Mouse (Mus musculus): Measurements from ENCODE around the gene Brms1. TPM values are rescaled to one million over a fixed set of nuclear protein-coding genes. Genes with fewer than 3 reads are reported as not detected.
A peak's percentile ranks its signal among the peaks of the same experiment; 100 is the strongest.

Brms1 gene
- polyA plus RNA-seq, 1 experiment from 2014 or later, result 49.6 TPM

GRCm38 (mm10) chr19:5072389-5073019 lies 31.4 kb downstream of the Brms1 start:
- H3K27me3 ChIP-seq (replicated peaks; ENCODE audit: control insufficient read depth, insufficient read depth, low read length), result no peaks in the 10 kb centered on the region; the same call in 1 of the 2 replicates
- WGBS, result 2% methylated on average over 20 of the region's 20 CpGs
- ATAC-seq (replicated peaks; ENCODE audit: low FRiP score, low TSS enrichment, low read depth), result peak; percentile 24; the same call in 1 of the 2 replicates
- no peak for DNase-seq (ENCODE audit: low spot score)
- H3K36me3 ChIP-seq (ENCODE audit: control insufficient read depth, insufficient read depth, low read length), result no peaks in the 10 kb centered on the region
- peak overlapping the region; percentile 86 for H3K27ac ChIP-seq (ENCODE audit: low read depth)
- peak overlapping the region; percentile 77 for H3K4me2 ChIP-seq (ENCODE audit: low read length)
- peak overlapping the region; percentile 27; the same call in 1 of the 2 replicates for H3K9ac ChIP-seq (ENCODE audit: low read length)
- peak overlapping the region; percentile 52 for H3K4me3 ChIP-seq (ENCODE audit: low read depth, low read length)
- peaks cover 21% of the 10 kb centered on the region for H3K4me1 ChIP-seq (replicated peaks; ENCODE audit: control insufficient read depth, insufficient read depth, low read length)
- H3K9me3 ChIP-seq (ENCODE audit: control insufficient read depth, low read length), result no peaks in the 10 kb centered on the region

- DNase-seq (ENCODE audit: low spot score), result peak; percentile 83
- Histone ChIP-seq H3K9me3 (ENCODE audit: control insufficient read depth, low read length) (no peaks in the 10 kb centered on the region), H3K4me2 (ENCODE audit: low read length) (peak overlapping the region; percentile 77), H3K4me1 (replicated peaks; ENCODE audit: control insufficient read depth, insufficient read depth, low read length) (peaks cover 19% of the 10 kb centered on the region), H3K4me3 (ENCODE audit: low read depth, low read length) (peak overlapping the region; percentile 52), H3K27ac (ENCODE audit: low read depth) (peak overlapping the region; percentile 86; the same call in 1 of the 2 replicates), H3K9ac (ENCODE audit: low read length) (no peak overlapping the region), H3K27me3 (replicated peaks; ENCODE audit: control insufficient read depth, insufficient read depth, low read length) (no peaks in the 10 kb centered on the region; the same call in 1 of the 2 replicates), H3K36me3 (ENCODE audit: control insufficient read depth, insufficient read depth, low read length) (no peaks in the 10 kb centered on the region)
- 1% methylated on average over 15 of the region's 15 CpGs for WGBS
- no peak for ATAC-seq (replicated peaks; ENCODE audit: low FRiP score, low TSS enrichment, low read depth)
Measured at GRCm38 (mm10) chr19:5073028-5073427, 31.9 kb downstream of the Brms1 start.

DNA sequence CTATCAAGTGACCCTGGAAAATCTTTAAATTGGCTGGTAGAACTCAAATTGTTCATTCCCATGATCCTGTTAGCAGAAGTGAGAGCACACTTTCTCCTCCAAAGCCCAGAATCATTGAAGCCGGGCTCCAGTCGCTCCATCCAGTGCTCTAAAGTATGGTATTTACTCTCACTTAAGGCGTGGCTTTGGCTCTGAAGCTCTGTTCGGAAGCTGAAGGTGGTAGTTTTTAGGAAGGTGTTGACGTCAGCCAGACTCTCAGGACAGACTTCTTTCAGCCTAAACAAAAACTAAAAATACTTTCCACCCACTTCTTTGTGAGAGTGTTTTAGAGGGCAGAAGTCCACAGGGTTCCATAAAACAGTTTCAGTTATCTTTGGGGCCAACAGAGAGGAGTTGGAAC lies 32.4 kb downstream of the Brms1 start:
- no peak overlapping the region for H3K4me2 ChIP-seq (ENCODE audit: low read length)
- 25% methylated on average over 5 of the region's 5 CpGs for WGBS
- ATAC-seq (replicated peaks; ENCODE audit: low FRiP score, low TSS enrichment, low read depth) (no peak), DNase-seq (ENCODE audit: low spot score) (no peak)
- H3K4me1 ChIP-seq (replicated peaks; ENCODE audit: control insufficient read depth, insufficient read depth, low read length), result peaks cover 19% of the 10 kb centered on the region
- no peaks in the 10 kb centered on the region; the same call in 1 of the 2 replicates for H3K27me3 ChIP-seq (replicated peaks; ENCODE audit: control insufficient read depth, insufficient read depth, low read length)
- H3K4me3 ChIP-seq (ENCODE audit: low read depth, low read length), result no peak overlapping the region
- no peak overlapping the region for H3K9ac ChIP-seq (ENCODE audit: low read length)
- no peaks in the 10 kb centered on the region for H3K9me3 ChIP-seq (ENCODE audit: control insufficient read depth, low read length)
- H3K36me3 ChIP-seq (ENCODE audit: control insufficient read depth, insufficient read depth, low read length), result no peaks in the 10 kb centered on the region
- no peak overlapping the region for H3K27ac ChIP-seq (ENCODE audit: low read depth)

DNA sequence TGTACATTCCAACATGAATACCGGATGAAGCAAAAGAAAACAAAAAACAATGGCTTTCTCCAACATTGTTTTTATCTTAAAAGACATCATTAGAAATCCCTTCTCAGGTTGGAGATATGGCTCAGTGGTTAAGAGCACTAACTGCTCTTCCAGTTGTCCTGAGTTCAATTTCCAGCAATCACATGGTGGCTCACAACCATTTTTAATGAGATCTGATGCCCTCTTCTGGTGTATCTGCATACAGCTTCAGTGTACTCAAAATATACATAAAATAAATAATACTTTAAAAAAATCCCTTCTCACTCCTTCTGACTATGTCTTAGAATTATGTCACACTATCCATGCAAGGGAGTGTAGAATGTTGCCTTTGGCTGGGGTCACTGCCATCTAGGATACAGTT lies 38.1 kb downstream of the Brms1 start:
- no peak for DNase-seq (ENCODE audit: low spot score)
- no peak overlapping the region for H3K4me3 ChIP-seq (ENCODE audit: low read depth, low read length)
- no peaks in the 10 kb centered on the region for H3K4me1 ChIP-seq (replicated peaks; ENCODE audit: control insufficient read depth, insufficient read depth, low read length)
- H3K9me3 ChIP-seq (ENCODE audit: control insufficient read depth, low read length), result no peaks in the 10 kb centered on the region
- no peak overlapping the region for H3K9ac ChIP-seq (ENCODE audit: low read length)
- H3K36me3 ChIP-seq (ENCODE audit: control insufficient read depth, insufficient read depth, low read length), result no peaks in the 10 kb centered on the region
- H3K27me3 ChIP-seq (replicated peaks; ENCODE audit: control insufficient read depth, insufficient read depth, low read length), result peaks cover 49% of the 10 kb centered on the region
- no peak overlapping the region for H3K27ac ChIP-seq (ENCODE audit: low read depth)
- no peak overlapping the region for H3K4me2 ChIP-seq (ENCODE audit: low read length)
- ATAC-seq (replicated peaks; ENCODE audit: low FRiP score, low TSS enrichment, low read depth), result no peak
- WGBS, result 93% methylated on average over 1 of the region's 1 CpGs

- Histone ChIP-seq H3K9me3 (ENCODE audit: control insufficient read depth, low read length) (no peaks in the 10 kb centered on the region), H3K4me2 (ENCODE audit: low read length) (no peak overlapping the region), H3K4me1 (replicated peaks; ENCODE audit: control insufficient read depth, insufficient read depth, low read length) (no peaks in the 10 kb centered on the region), H3K27me3 (replicated peaks; ENCODE audit: control insufficient read depth, insufficient read depth, low read length) (peaks cover 72% of the 10 kb centered on the region), H3K9ac (ENCODE audit: low read length) (no peak overlapping the region), H3K4me3 (ENCODE audit: low read depth, low read length) (no peak overlapping the region), H3K27ac (ENCODE audit: low read depth) (no peak overlapping the region), H3K36me3 (ENCODE audit: control insufficient read depth, insufficient read depth, low read length) (no peaks in the 10 kb centered on the region)
- ATAC-seq (replicated peaks; ENCODE audit: low FRiP score, low TSS enrichment, low read depth), result no peak
- DNase-seq (ENCODE audit: low spot score), result no peak
- 57% methylated on average over 18 of the region's 18 CpGs for WGBS
Measured at GRCm38 (mm10) chr19:5082005-5082404, 40.9 kb downstream of the Brms1 start.

DNA sequence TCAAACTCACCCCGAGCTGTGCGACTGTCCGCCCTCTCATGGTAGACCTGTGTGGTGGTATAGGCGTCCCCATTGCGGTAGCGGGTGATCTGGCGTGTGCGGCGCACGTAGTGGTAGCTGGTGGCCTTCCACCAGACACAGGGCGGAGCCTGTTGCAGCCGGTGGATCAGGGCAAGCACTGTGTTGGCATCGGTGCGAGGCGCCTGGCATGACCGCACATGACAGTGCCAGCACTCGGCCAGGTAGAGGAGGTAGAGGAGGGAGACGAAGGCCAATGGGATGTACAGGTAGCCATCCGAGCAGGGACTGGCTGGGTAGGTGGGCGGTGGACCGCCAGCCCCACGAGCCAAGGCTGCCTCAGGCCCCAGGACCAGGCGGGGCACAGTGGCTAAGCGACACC lies 41.4 kb downstream of the Brms1 start:
- H3K36me3 ChIP-seq (ENCODE audit: control insufficient read depth, insufficient read depth, low read length), result no peaks in the 10 kb centered on the region
- H3K4me1 ChIP-seq (replicated peaks; ENCODE audit: control insufficient read depth, insufficient read depth, low read length), result 0 out of 2 replicates have a peak, but pooled peaks cover 2% of the 10 kb centered on the region
- no peak for ATAC-seq (replicated peaks; ENCODE audit: low FRiP score, low TSS enrichment, low read depth)
- H3K9me3 ChIP-seq (ENCODE audit: control insufficient read depth, low read length), result no peaks in the 10 kb centered on the region
- WGBS, result 63% methylated on average over 24 of the region's 24 CpGs
- no peak for DNase-seq (ENCODE audit: low spot score)
- H3K27ac ChIP-seq (ENCODE audit: low read depth), result no peak overlapping the region
- no peak overlapping the region for H3K4me2 ChIP-seq (ENCODE audit: low read length)
- H3K27me3 ChIP-seq (replicated peaks; ENCODE audit: control insufficient read depth, insufficient read depth, low read length), result peaks cover 72% of the 10 kb centered on the region
- H3K4me3 ChIP-seq (ENCODE audit: low read depth, low read length), result no peak overlapping the region
- no peak overlapping the region for H3K9ac ChIP-seq (ENCODE audit: low read length)

DNA sequence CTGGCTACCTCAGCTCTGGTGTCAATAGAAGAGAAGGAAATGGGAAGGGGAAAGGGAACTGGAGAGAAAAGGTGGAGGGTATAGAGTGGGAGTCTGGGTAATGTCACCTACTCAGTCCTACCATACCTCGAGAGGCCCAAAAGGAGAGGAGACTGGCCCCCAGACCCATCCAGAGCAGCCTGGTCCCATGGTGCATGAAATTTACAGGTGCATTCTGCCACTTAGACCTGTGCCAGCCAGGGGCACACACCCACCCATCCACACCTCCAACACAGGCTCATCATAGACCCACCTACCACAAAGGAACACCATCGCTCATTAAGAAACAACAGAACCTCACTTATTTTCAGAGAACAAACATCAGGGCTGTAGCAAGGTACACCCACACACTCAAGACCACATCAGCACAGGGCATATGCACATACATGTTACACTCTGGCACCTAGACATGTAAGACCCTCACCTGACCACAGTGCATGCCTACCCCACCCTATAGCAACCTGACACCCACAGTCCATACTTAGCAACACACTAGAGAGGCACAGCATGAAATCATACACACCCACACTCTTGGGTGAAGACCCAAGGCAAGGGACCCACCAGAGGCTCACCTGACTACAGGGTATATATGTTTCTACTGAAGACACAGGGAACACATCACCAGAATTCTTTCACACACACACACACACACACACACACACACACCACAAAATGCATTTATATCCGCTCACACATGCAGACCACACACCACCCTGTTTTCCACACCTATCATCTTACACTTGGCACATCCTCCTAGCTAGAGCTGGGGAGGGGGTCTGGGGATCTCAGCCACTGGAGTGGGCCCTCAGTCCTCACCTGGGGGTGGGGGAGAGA lies 43.0 kb downstream of the Brms1 start:
- H3K9me3 ChIP-seq (ENCODE audit: control insufficient read depth, low read length), result no peaks in the 10 kb centered on the region
- peaks cover 7% of the 10 kb centered on the region for H3K4me1 ChIP-seq (replicated peaks; ENCODE audit: control insufficient read depth, insufficient read depth, low read length)
- H3K36me3 ChIP-seq (ENCODE audit: control insufficient read depth, insufficient read depth, low read length), result no peaks in the 10 kb centered on the region
- peaks cover 72% of the 10 kb centered on the region for H3K27me3 ChIP-seq (replicated peaks; ENCODE audit: control insufficient read depth, insufficient read depth, low read length)
- 59% methylated on average over 3 of the region's 3 CpGs for WGBS
- H3K4me3 ChIP-seq (ENCODE audit: low read depth, low read length), result peak overlapping the region; percentile 37
- no peak overlapping the region for H3K9ac ChIP-seq (ENCODE audit: low read length)
- ATAC-seq (replicated peaks; ENCODE audit: low FRiP score, low TSS enrichment, low read depth) (no peak), DNase-seq (ENCODE audit: low spot score) (no peak)
- H3K4me2 ChIP-seq (ENCODE audit: low read length), result no peak overlapping the region
- H3K27ac ChIP-seq (ENCODE audit: low read depth), result no peak overlapping the region

DNA sequence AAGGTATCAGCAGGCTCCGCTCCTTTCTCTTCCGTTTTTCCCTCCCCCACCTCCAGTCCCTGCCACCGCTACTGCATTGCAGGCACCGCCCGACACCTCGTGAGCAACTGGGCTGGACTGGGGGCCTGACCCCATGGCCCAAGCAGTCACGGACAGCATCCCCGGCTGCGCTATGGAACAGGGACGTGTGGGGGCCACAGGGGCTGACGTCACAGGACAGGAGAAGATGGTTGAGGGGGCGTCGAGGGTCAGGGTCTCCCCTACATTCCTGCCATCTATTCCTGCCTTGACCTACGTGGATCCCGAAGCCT lies 43.6 kb downstream of the Brms1 start:
- 2% methylated on average over 15 of the region's 15 CpGs for WGBS
- no peak for DNase-seq (ENCODE audit: low spot score)

More for the DNA sequence above, 43.6 kb downstream of the Brms1 start:
- no peak for ATAC-seq (replicated peaks; ENCODE audit: low FRiP score, low TSS enrichment, low read depth)
- Histone ChIP-seq H3K4me2 (ENCODE audit: low read length) (peak overlapping the region; percentile 68), H3K27me3 (replicated peaks; ENCODE audit: control insufficient read depth, insufficient read depth, low read length) (peaks cover 68% of the 10 kb centered on the region), H3K9me3 (ENCODE audit: control insufficient read depth, low read length) (no peaks in the 10 kb centered on the region), H3K36me3 (ENCODE audit: control insufficient read depth, insufficient read depth, low read length) (peaks cover 4% of the 10 kb centered on the region), H3K4me1 (replicated peaks; ENCODE audit: control insufficient read depth, insufficient read depth, low read length) (peaks cover 10% of the 10 kb centered on the region), H3K27ac (ENCODE audit: low read depth) (no peak overlapping the region), H3K4me3 (ENCODE audit: low read depth, low read length) (peak overlapping the region; percentile 37), H3K9ac (ENCODE audit: low read length) (peak overlapping the region; percentile 25; the same call in 1 of the 2 replicates)

Measured in intestine, embryonic 14.5 days (tissue).